Mouse (Mus musculus): Measurements from ENCODE around the gene Gper1.

- no peak for TF ChIP-seq CTCF (IDR thresholded peaks at IDR 0.05; ENCODE audit: control insufficient read depth, insufficient read depth, insufficient replicate concordance, low read depth, low read length)
- no peak for TF ChIP-seq POLR2A (IDR thresholded peaks at IDR 0.05; ENCODE audit: control insufficient read depth, low read depth, low read length)
Observed at GRCm38 (mm10) chr5:139395528-139395927, 27.4 kb upstream of the Gper1 start.
